Mouse (Mus musculus) spleen, adult 2 months (tissue): ENCODE data around the gene Ndufa10. TPM values are rescaled to one million over a fixed set of nuclear protein-coding genes. Genes with fewer than 3 reads are reported as not detected.

ENCODE experiments used
- DNase-seq, 2 experiments: peaks; one replicate each; pipeline versions ENCODE4 v3.0.0 to v3.0.0-alpha.2; 2012 to 2021; ENCODE audit warnings: low spot score in 2 of 2, low read depth in 1 of 2
- H3K27ac ChIP-seq: fragments of 200-500 bp; 2 replicates; pipeline ENCODE4 v1.5.1; 2012; ENCODE audit warnings: low read length, inconsistent platforms; ENCODE audit not compliant: insufficient read depth
- H3K27me3 ChIP-seq: fragments of 200-500 bp; 2 replicates; pipeline ENCODE4 v1.6.1; 2012; ENCODE audit warnings: mild to moderate bottlenecking, moderate library complexity, low read length, inconsistent platforms; ENCODE audit not compliant: control insufficient read depth, insufficient read depth
- H3K36me3 ChIP-seq: fragments of 200-500 bp; 2 replicates; pipeline ENCODE4 v1.6.1; 2012; ENCODE audit warnings: mild to moderate bottlenecking, low read length, inconsistent platforms; ENCODE audit not compliant: control insufficient read depth, insufficient read depth
- H3K4me1 ChIP-seq: fragments of 200-500 bp; 2 replicates; pipeline ENCODE4 v1.6.1; 2011; ENCODE audit warnings: inconsistent platforms; ENCODE audit not compliant: control insufficient read depth, insufficient read depth, insufficient read length
- H3K4me3 ChIP-seq: fragments of 200-500 bp; 2 replicates; pipeline ENCODE4 v1.5.1; 2011; ENCODE audit warnings: mild to moderate bottlenecking, inconsistent platforms; ENCODE audit not compliant: insufficient read depth, insufficient read length; ENCODE audit errors: extremely low read depth
- CTCF ChIP-seq: fragments of 200-500 bp; IDR thresholded peaks from 2 replicates; pipeline ENCODE4 v1.5.1; 2011; ENCODE audit warnings: mild to moderate bottlenecking, inconsistent platforms; ENCODE audit not compliant: insufficient read depth, insufficient read length, insufficient replicate concordance; ENCODE audit errors: extremely low read depth
- POLR2A ChIP-seq: fragments of 200-500 bp; IDR thresholded peaks from 2 replicates; pipeline ENCODE4 v1.6.1; 2011; ENCODE audit warnings: low read depth, low read length, inconsistent platforms
- WGBS: fragments of 180-500 bp; shearing (Covaris S2); methylation state at CpG from one replicate; pipeline ENCODE4 v1.1.7; 2018; 5-methylcytosine and 5-hydroxymethylcytosine counted together
- polyA plus RNA-seq: library from polyadenylated mRNA; depleted of rRNA; stranded (reverse); fragments of >200 nt; gene quantifications from 2 replicates; pipeline ENCODE4 v1.2.3, GENCODE M21; 2012

Ndufa10 gene
- polyA plus RNA-seq, 1 experiment, result 35.8 TPM

DNA sequence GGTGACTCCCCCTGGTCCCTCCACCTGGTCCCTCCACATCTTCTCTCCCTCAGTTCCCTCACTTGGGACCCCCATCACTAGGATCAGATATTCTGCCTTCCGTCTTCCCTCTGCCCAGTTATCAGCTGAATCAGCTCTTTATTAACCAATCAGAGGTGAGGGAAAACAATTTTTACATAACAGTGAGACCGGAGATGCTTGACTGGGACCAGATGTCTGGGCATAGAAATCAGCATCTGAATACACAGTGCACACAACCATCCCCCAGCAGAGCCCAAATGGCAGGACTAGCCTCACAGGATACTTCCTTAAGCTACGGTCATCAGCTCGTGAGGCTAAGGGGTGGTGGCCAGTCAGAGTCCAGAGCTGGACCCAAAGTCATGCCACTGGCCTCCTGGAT, 41.6 kb downstream of the Ndufa10 start:
- H3K4me3 ChIP-seq, result no peak overlapping the region
- H3K36me3 ChIP-seq, result no peaks in the 10 kb centered on the region
- no peak for DNase-seq
- H3K27ac ChIP-seq, result no peak overlapping the region
- TF ChIP-seq POLR2A (no peak), CTCF (no peak)
- H3K4me1 ChIP-seq, result no peaks in the 10 kb centered on the region
- H3K27me3 ChIP-seq, result no peaks in the 10 kb centered on the region
- WGBS, result 96% methylated on average over 4 of the region's 4 CpGs

DNA sequence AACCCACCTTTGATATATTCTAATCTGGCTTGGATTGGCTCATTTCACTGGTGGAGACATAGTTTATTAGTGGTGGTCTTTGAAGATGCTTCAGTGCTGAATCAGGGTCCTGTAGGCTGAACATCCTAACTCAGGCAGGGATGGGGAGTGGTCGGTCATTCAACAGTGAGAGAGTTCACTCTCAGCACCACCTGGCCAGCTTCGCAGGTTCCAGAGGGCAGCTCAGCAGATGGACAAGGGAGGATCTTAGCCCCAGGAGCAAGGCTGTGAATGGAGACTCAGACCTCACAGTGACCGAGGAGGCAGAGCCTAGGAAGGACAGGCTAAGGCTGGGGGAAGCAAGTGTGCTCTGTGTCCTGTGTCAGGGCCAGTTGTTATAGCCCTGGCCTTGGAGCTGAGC, 42.2 kb downstream of the Ndufa10 start:
- Histone ChIP-seq H3K27ac (no peak overlapping the region), H3K4me3 (no peak overlapping the region), H3K4me1 (no peaks in the 10 kb centered on the region), H3K36me3 (no peaks in the 10 kb centered on the region), H3K27me3 (no peaks in the 10 kb centered on the region)
- TF ChIP-seq POLR2A (no peak), CTCF (no peak)
- WGBS, result 82% methylated on average over 3 of the region's 3 CpGs
- no peak for DNase-seq

DNA sequence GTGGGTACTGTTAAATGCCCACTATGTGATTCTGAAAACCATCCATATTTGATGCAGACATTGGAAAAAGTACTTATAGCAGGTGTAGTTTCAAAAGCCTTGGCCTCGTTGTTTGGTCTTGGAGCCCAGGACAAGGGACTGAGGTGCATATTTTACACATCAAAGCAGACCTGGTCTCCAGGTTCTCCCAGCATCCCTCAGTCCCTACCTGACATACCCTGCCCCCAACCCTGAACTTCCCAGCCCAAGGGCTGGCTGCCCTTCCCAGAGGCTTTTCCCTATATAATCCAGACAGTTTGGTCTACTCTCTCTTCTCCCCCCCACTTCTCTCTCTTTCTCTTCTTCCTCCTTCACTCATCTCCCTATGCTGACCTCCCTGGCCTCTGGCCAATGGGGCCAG, 42.7 kb downstream of the Ndufa10 start:
- DNase-seq, result no peak
- TF ChIP-seq CTCF (no peak), POLR2A (no peak)
- Histone ChIP-seq H3K27me3 (no peaks in the 10 kb centered on the region), H3K36me3 (no peaks in the 10 kb centered on the region), H3K27ac (no peak overlapping the region), H3K4me1 (no peaks in the 10 kb centered on the region), H3K4me3 (no peak overlapping the region)
- 96% methylated on average over 1 of the region's 1 CpGs for WGBS

DNA sequence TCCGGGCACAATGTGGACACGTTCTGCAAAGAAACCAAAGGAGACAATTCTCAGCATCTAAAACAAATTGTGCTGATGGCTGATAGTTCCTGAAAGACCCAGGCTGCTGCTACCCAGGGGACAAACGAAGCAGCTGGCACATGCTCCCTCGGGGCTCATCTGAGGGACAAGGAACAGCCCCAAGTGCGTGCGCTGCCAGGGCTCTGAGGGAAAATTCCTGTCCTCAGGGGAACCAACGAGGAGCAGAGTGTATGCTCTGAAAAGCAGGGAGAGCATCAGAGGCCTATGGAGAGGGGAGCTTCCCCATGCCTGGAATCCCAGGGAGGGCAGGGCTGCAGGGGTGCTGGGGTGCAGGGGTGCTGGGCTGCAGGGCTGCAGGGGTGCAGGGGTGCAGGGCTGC, 48.9 kb downstream of the Ndufa10 start:
- no peaks in the 10 kb centered on the region for H3K27me3 ChIP-seq
- H3K27ac ChIP-seq, result no peak overlapping the region
- no peak overlapping the region for H3K4me3 ChIP-seq
- TF ChIP-seq POLR2A, result no peak
- no peak for TF ChIP-seq CTCF
- no peak for DNase-seq
- WGBS, result 54% methylated on average over 7 of the region's 7 CpGs
- no peaks in the 10 kb centered on the region for H3K36me3 ChIP-seq
- no peaks in the 10 kb centered on the region for H3K4me1 ChIP-seq

DNA sequence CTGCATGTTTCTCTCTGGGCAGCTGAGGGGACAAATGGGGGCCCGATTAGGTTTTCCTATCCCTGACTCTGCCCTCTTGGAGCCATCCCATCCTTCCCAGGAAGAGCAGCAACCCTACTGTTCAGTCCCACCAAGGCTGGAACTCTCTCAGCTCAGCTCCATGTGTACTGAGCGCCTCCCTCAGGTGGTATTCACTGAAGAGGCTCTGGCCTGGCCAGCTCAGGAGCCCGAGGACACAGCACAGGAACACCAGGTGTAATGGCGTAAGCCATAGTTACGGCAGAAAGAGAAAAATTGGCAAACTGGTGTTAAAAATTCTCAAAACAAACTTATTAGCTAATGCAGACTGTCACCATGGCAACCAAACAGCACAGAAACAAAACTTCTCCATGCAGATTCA, 68.5 kb downstream of the Ndufa10 start:
- WGBS, result 75% methylated on average over 5 of the region's 5 CpGs
- DNase-seq, result no peak
- TF ChIP-seq CTCF, result no peak
- TF ChIP-seq POLR2A, result no peak
- no peaks in the 10 kb centered on the region for H3K36me3 ChIP-seq
- H3K27ac ChIP-seq, result no peak overlapping the region
- H3K4me3 ChIP-seq, result no peak overlapping the region
- no peaks in the 10 kb centered on the region for H3K27me3 ChIP-seq
- H3K4me1 ChIP-seq, result no peaks in the 10 kb centered on the region

DNA sequence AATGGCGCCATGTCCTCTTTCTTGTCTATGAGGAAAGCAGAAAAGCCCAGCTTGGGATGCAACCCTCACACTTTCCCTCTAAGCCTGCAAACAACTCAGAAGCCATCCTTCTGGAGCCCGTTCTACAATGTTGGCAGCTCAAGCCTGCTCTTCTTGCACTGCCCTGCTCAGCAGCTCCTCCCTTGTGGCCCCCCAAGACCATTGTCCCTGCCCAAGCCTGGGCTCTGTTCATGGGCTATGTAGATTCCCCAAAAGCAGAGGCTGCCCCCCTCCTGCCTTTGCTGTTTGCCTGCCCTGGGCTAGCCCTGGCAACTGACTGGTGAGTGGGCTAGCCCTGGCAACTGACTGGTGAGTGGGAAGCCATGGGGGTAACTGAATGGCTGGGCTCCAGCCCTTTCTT, 73.1 kb downstream of the Ndufa10 start:
- H3K27me3 ChIP-seq, result no peaks in the 10 kb centered on the region
- H3K27ac ChIP-seq, result no peak overlapping the region
- H3K4me1 ChIP-seq, result no peaks in the 10 kb centered on the region
- TF ChIP-seq CTCF (no peak), POLR2A (no peak)
- H3K36me3 ChIP-seq, result no peaks in the 10 kb centered on the region
- no peak overlapping the region for H3K4me3 ChIP-seq
- DNase-seq, result no peak
- 60% methylated on average over 2 of the region's 2 CpGs for WGBS

DNA sequence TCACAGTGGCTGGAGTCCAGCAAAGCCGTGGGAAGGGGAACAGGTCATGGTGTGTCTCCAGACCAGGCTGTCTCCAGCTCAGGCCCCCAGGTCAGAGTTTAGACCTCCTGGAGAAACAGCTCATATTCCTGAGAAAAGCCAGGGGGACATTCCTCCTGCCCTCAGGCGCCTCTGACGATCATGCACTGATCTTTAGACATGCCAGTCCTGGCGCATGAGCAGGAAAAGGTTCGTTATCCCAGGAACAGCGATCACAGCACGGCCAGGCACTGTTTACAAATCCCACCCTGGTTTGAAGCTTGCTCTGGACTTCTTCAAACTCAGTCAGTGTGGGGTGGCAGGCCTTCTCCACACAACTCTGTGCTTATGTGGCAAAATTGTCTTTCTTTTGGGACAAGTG, 75.1 kb downstream of the Ndufa10 start:
- Histone ChIP-seq H3K4me3 (no peak overlapping the region), H3K27me3 (no peaks in the 10 kb centered on the region), H3K27ac (no peak overlapping the region), H3K4me1 (no peaks in the 10 kb centered on the region), H3K36me3 (no peaks in the 10 kb centered on the region)
- TF ChIP-seq POLR2A (no peak), CTCF (no peak)
- no peak for DNase-seq
- 59% methylated on average over 7 of the region's 7 CpGs for WGBS
